Mouse (Mus musculus): Measurements from ENCODE around the gene Gm11273. TPM values are rescaled to one million over a fixed set of nuclear protein-coding genes. Genes with fewer than 3 reads are reported as not detected.
"Not testable (repeated sequence)": the region's sequence is repeated elsewhere in the genome, so short reads cannot be mapped to it uniquely, and the experiment has no call there.

The Gm11273 gene
- polyA plus RNA-seq (2015; fragmentation: Nextera tagmentation; extraction: Ambion mirVana), result 4.7 and 5.5 TPM in 2 replicates

DNA sequence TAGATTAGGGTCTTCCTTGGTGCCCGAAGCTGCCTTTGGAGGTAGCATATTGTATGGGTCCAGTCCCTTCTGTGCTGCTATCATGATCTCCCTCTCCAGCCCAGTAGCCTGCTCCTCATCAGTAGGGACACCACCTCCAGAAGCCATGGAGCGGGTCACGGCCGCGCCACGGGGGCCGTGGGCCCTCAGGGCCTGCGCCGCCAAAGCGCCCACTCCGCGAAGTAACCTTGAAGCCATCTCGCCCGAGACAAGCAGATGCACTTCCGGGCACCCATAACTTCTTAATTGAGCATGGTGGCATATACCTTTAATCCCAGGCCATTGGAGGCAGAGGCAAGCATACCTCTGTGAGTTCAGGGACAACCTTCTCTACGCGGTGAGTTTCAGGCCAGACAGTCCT, at the start of gene Gm11273:
TSS of gene Gm11273 (minus strand) at position 237 of the 400 bp plus-strand sequence.
- H3K4me2 ChIP-seq (ENCODE audit: low read depth, low read length); H3K9ac ChIP-seq (ENCODE audit: low read depth, low read length); H3K4me3 ChIP-seq (ENCODE audit: low read depth, low read length); H3K36me3 ChIP-seq (ENCODE audit: control insufficient read depth, insufficient read depth); H3K9me3 ChIP-seq (replicated peaks; ENCODE audit: control insufficient read depth, low read length); H3K27me3 ChIP-seq (ENCODE audit: control insufficient read depth, insufficient read depth, low read depth, low read length); H3K27ac ChIP-seq (ENCODE audit: low read length); H3K4me1 ChIP-seq (ENCODE audit: control insufficient read depth, low read depth, low read length); ATAC-seq (ENCODE audit: low read depth): not testable (repeated sequence)
- WGBS (ENCODE audit: insufficient replicate concordance), result 89% methylated on average over 17 of the region's 17 CpGs

DNA sequence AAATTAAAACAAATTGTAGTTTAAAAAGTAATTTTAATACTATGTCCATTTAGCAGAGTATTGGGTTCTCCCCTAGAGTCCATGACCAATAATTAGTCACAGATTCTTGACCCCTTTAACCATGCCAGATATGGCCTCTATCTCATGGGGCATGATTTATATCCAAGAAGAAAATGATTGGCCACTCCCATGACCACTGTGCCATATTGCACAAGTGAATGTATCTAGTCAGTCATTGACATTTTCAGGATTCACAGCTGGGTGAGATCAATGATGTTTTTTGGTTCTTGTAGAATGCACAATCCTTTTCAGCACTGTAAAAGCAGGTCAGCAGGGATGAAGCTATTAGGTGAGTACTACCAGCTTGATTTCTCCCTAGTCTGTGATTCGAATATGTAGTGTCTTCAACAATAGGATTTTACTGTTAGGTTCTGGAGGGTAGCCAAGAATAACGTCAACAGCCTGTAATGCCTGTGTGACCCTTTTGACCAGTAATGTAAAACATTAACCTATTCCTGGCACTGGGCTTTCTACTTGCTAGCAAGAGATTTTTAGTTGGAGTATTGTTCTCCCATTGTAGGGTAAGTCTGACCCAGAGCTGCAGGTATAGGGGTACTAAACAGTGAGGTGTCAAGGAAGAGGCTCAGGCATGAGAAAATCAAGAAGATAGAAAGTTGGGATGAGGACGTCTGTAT, 49.3 kb upstream of the Gm11273 start:
- H3K9ac ChIP-seq (ENCODE audit: low read depth, low read length), result no peak overlapping the region
- 36% methylated on average over 3 of the region's 3 CpGs for WGBS (ENCODE audit: insufficient replicate concordance)
- ATAC-seq (ENCODE audit: low read depth), result peak; percentile 69
- no peaks in the 10 kb centered on the region for H3K9me3 ChIP-seq (replicated peaks; ENCODE audit: control insufficient read depth, low read length)
- H3K36me3 ChIP-seq (ENCODE audit: control insufficient read depth, insufficient read depth), result no peaks in the 10 kb centered on the region
- peak overlapping the region; percentile 20; the same call in 1 of the 2 replicates for H3K4me2 ChIP-seq (ENCODE audit: low read depth, low read length)
- H3K27me3 ChIP-seq (ENCODE audit: control insufficient read depth, insufficient read depth, low read depth, low read length), result no peaks in the 10 kb centered on the region
- H3K4me3 ChIP-seq (ENCODE audit: low read depth, low read length), result no peak overlapping the region
- no peaks in the 10 kb centered on the region for H3K4me1 ChIP-seq (ENCODE audit: control insufficient read depth, low read depth, low read length)
- no peak overlapping the region for H3K27ac ChIP-seq (ENCODE audit: low read length)

DNA sequence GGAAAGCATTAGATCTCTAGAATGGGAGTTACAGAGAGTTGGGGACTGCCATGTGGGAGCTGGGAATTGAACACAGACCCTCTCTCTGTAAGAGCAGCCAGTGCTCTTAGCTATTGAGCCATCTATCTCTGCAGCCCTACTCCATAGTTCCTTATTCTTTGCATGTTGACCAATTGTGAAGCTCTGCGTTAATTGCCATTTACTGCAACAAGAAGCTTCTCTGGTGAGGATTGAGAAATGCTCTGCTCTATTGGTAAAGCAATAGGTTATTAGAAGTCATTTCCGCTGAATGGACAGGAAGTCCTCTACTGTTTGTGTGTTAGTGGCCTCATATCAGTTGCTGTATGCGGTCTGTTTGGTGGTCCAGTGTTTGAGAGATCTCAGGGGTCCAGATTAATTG, 48.3 kb upstream of the Gm11273 start:
- ATAC-seq (ENCODE audit: low read depth), result no peak
- 55% methylated on average over 3 of the region's 3 CpGs for WGBS (ENCODE audit: insufficient replicate concordance)
- H3K4me3 ChIP-seq (ENCODE audit: low read depth, low read length), result no peak overlapping the region
- H3K4me1 ChIP-seq (ENCODE audit: control insufficient read depth, low read depth, low read length), result no peaks in the 10 kb centered on the region
- H3K27me3 ChIP-seq (ENCODE audit: control insufficient read depth, insufficient read depth, low read depth, low read length), result no peaks in the 10 kb centered on the region
- no peaks in the 10 kb centered on the region for H3K9me3 ChIP-seq (replicated peaks; ENCODE audit: control insufficient read depth, low read length)
- H3K27ac ChIP-seq (ENCODE audit: low read length), result no peak overlapping the region
- no peak overlapping the region for H3K4me2 ChIP-seq (ENCODE audit: low read depth, low read length)
- H3K9ac ChIP-seq (ENCODE audit: low read depth, low read length), result no peak overlapping the region
- no peaks in the 10 kb centered on the region for H3K36me3 ChIP-seq (ENCODE audit: control insufficient read depth, insufficient read depth)

DNA sequence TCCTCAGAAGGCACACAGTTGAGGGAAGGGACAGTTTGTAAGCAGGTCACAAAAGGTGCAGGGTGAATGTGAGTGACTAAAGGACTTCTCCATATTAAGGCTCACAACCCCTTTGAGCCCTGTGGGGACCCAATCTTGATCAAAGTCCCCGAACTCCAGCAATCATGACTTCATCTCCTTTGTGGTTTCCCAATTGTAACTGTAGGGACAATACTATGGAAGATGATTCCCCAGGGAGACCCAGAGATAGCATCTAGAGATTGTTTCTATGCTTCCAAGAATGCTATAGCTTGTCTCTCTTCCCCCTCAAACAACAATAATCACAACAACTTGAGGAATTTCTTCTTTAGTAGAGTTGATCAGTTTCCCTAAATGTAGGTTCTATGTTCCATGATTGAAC, 41.5 kb upstream of the Gm11273 start, which contains the start of gene Olfr1366:
TSS of gene Olfr1366 (minus strand) at position 101 of the 400 bp plus-strand sequence.
- ATAC-seq (ENCODE audit: low read depth), result no peak
- WGBS (ENCODE audit: insufficient replicate concordance), result 20% methylated on average over 1 of the region's 1 CpGs
- Histone ChIP-seq H3K4me3 (ENCODE audit: low read depth, low read length) (no peak within 1 kb of the TSS), H3K4me2 (ENCODE audit: low read depth, low read length) (no peak within 1 kb of the TSS), H3K9ac (ENCODE audit: low read depth, low read length) (no peak within 1 kb of the TSS), H3K27ac (ENCODE audit: low read length) (no peak within 1 kb of the TSS), H3K9me3 (replicated peaks; ENCODE audit: control insufficient read depth, low read length) (no peaks in the 10 kb centered on the region), H3K36me3 (ENCODE audit: control insufficient read depth, insufficient read depth) (no peaks in the 10 kb centered on the region), H3K27me3 (ENCODE audit: control insufficient read depth, insufficient read depth, low read depth, low read length) (no peaks in the 10 kb centered on the region), H3K4me1 (ENCODE audit: control insufficient read depth, low read depth, low read length) (no peaks in the 10 kb centered on the region)

DNA sequence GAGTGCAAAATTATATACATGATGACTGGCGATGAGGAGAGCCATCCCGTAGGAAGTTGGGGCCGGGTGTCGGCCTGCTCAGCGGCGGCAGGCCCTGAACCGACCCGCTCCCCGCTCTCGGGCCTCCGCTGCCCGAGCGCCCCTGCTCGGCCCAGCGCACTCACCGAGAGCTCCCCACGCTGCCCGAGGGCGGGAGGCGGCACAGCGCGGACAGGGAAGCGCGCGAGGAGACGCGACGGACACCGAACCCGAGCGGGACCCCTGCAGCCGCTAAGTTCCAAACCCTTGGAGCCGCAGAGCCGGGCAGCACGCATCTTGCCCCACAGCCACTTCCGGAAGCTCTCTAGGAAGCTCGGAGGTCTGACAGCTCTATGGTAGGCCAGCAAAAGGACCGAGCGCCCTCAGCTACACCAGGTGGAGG, 29.6 kb upstream of the Gm11273 start, which contains the start of gene Zkscan8:
TSS of gene Zkscan8 (minus strand) at position 340 of the 421 bp plus-strand sequence.
- peak within 1 kb of the TSS; percentile 70 for H3K4me2 ChIP-seq (ENCODE audit: low read depth, low read length)
- peak within 1 kb of the TSS; percentile 85 for H3K27ac ChIP-seq (ENCODE audit: low read length)
- no peaks in the 10 kb centered on the region for H3K27me3 ChIP-seq (ENCODE audit: control insufficient read depth, insufficient read depth, low read depth, low read length)
- H3K36me3 ChIP-seq (ENCODE audit: control insufficient read depth, insufficient read depth), result 0 out of 2 replicates have a peak, but pooled peaks cover 3% of the 10 kb centered on the region
- 0% methylated on average over 37 of the region's 39 CpGs for WGBS (ENCODE audit: insufficient replicate concordance)
- H3K9ac ChIP-seq (ENCODE audit: low read depth, low read length), result peak within 1 kb of the TSS; percentile 93
- no peaks in the 10 kb centered on the region for H3K9me3 ChIP-seq (replicated peaks; ENCODE audit: control insufficient read depth, low read length)
- H3K4me1 ChIP-seq (ENCODE audit: control insufficient read depth, low read depth, low read length), result peaks cover 5% of the 10 kb centered on the region
- peak; percentile 98 for ATAC-seq (ENCODE audit: low read depth)
- peak within 1 kb of the TSS; percentile 94 for H3K4me3 ChIP-seq (ENCODE audit: low read depth, low read length)

DNA sequence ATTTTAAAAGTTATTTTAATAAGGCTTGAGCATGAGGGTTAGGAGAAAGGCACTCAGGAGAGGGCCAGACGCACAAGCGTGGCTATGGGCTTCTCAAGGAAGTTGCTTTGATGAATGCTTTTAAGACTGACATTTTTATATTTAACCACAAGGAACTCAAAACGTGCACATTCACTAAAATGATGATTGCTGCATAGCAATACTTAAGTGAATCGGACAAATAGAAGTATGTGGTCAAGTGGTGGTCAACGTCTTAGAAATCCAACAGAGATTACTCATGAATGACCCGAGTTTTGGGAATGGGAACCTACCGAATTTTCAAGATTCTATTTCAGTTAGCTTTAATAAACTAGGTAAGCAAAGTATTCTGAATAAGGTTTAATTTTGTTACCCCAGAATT, 28.9 kb upstream of the Gm11273 start:
- Histone ChIP-seq H3K9me3 (replicated peaks; ENCODE audit: control insufficient read depth, low read length) (no peaks in the 10 kb centered on the region), H3K4me2 (ENCODE audit: low read depth, low read length) (peak overlapping the region; percentile 54), H3K27me3 (ENCODE audit: control insufficient read depth, insufficient read depth, low read depth, low read length) (no peaks in the 10 kb centered on the region), H3K36me3 (ENCODE audit: control insufficient read depth, insufficient read depth) (0 out of 2 replicates have a peak, but pooled peaks cover 4% of the 10 kb centered on the region), H3K9ac (ENCODE audit: low read depth, low read length) (no peak overlapping the region), H3K4me3 (ENCODE audit: low read depth, low read length) (peak overlapping the region; percentile 28), H3K27ac (ENCODE audit: low read length) (no peak overlapping the region), H3K4me1 (ENCODE audit: control insufficient read depth, low read depth, low read length) (peaks cover 5% of the 10 kb centered on the region)
- ATAC-seq (ENCODE audit: low read depth), result no peak
- WGBS (ENCODE audit: insufficient replicate concordance), result 36% methylated on average over 7 of the region's 7 CpGs

DNA sequence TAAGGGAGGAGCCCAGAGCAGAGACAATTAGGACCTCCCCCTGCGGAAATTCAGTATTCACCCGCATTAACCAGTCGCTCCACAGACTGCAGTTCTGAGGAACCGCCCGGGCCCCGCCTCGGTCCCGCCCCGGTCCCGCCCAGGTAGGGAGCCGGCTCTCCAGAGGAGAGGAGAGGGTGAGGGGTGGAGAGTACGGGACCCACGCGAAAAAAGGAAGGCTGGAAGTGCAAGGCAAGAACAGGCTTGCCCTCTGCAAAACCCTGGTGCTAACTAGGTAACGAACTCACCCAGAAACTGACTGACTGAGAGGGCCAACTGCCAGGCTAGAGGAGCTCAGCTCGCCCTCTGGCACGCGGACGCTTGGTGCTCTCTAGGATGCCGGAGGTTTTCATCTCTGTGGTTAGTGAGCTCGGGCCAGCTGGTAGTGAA, 5.0 kb upstream of the Gm11273 start:
- Histone ChIP-seq H3K9me3 (replicated peaks; ENCODE audit: control insufficient read depth, low read length) (no peaks in the 10 kb centered on the region), H3K4me1 (ENCODE audit: control insufficient read depth, low read depth, low read length) (peaks cover 5% of the 10 kb centered on the region), H3K4me3 (ENCODE audit: low read depth, low read length) (peak overlapping the region; percentile 75), H3K27ac (ENCODE audit: low read length) (peak overlapping the region; percentile 27; the same call in 1 of the 2 replicates), H3K36me3 (ENCODE audit: control insufficient read depth, insufficient read depth) (no peaks in the 10 kb centered on the region), H3K9ac (ENCODE audit: low read depth, low read length) (peak overlapping the region; percentile 73), H3K4me2 (ENCODE audit: low read depth, low read length) (peak overlapping the region; percentile 49), H3K27me3 (ENCODE audit: control insufficient read depth, insufficient read depth, low read depth, low read length) (no peaks in the 10 kb centered on the region)
- WGBS (ENCODE audit: insufficient replicate concordance), result 0% methylated on average over 21 of the region's 21 CpGs
- ATAC-seq (ENCODE audit: low read depth), result peak; percentile 99

DNA sequence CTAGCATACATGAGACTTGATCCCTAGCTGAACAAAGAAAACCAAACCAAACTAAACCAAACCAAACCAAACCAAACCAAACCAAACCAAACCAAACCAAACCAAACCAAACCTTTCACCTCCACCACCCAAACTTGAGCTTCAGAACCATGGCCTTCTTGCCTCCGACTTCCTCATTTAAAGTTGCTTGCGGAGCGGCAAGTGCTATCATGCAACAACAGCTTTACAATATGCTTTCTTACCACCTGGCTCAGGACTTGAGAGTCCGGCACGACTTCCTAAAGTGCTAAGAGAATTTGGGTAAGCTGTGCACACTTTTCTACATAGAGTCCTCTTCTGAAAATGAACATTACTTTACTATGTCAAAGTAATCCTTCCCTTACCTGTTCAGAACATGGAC, 1.1 kb upstream of the Gm11273 start:
- no peaks in the 10 kb centered on the region for H3K27me3 ChIP-seq (ENCODE audit: control insufficient read depth, insufficient read depth, low read depth, low read length)
- H3K9ac ChIP-seq (ENCODE audit: low read depth, low read length), result no peak overlapping the region
- WGBS (ENCODE audit: insufficient replicate concordance), result 58% methylated on average over 5 of the region's 5 CpGs
- ATAC-seq (ENCODE audit: low read depth), result no peak
- H3K4me2 ChIP-seq (ENCODE audit: low read depth, low read length), result no peak overlapping the region
- H3K4me3 ChIP-seq (ENCODE audit: low read depth, low read length), result no peak overlapping the region
- no peak overlapping the region for H3K27ac ChIP-seq (ENCODE audit: low read length)
- H3K4me1 ChIP-seq (ENCODE audit: control insufficient read depth, low read depth, low read length), result peaks cover 5% of the 10 kb centered on the region
- no peaks in the 10 kb centered on the region for H3K9me3 ChIP-seq (replicated peaks; ENCODE audit: control insufficient read depth, low read length)
- no peaks in the 10 kb centered on the region for H3K36me3 ChIP-seq (ENCODE audit: control insufficient read depth, insufficient read depth)

DNA sequence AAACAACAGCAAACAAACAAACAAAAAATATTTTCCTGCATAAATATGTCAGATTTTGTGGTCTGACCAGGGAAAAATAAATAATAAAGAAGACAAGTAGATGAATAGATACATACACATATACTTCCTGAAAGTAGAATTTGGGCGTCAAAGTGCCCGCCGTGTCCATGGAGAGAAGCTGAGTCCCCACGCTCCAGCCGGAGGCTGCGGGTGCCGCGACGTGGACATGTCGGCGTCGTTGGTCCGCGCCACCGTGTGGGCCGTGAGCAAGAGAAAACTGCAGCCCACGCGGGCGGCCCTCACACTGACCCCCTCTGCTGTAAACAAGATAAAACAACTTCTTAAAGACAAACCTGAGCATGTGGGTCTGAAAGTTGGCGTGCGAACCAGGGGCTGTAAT, 6.1 kb downstream of the Gm11273 start, which contains the start of gene AK157302:
TSS of gene AK157302 (plus strand) at position 144 of the 400 bp plus-strand sequence.
- no peak within 1 kb of the TSS for H3K4me3 ChIP-seq (ENCODE audit: low read depth, low read length)
- no peak within 1 kb of the TSS for H3K27ac ChIP-seq (ENCODE audit: low read length)
- H3K4me2 ChIP-seq (ENCODE audit: low read depth, low read length), result no peak within 1 kb of the TSS
- H3K4me1 ChIP-seq (ENCODE audit: control insufficient read depth, low read depth, low read length), result no peaks in the 10 kb centered on the region
- no peaks in the 10 kb centered on the region for H3K27me3 ChIP-seq (ENCODE audit: control insufficient read depth, insufficient read depth, low read depth, low read length)
- WGBS (ENCODE audit: insufficient replicate concordance), result 89% methylated on average over 21 of the region's 21 CpGs
- no peaks in the 10 kb centered on the region for H3K9me3 ChIP-seq (replicated peaks; ENCODE audit: control insufficient read depth, low read length)
- no peak for ATAC-seq (ENCODE audit: low read depth)
- H3K9ac ChIP-seq (ENCODE audit: low read depth, low read length), result no peak within 1 kb of the TSS
- no peaks in the 10 kb centered on the region for H3K36me3 ChIP-seq (ENCODE audit: control insufficient read depth, insufficient read depth)
